Mouse (Mus musculus) embryonic fibroblast, embryonic 13.5 days (primary cell): Measurements from ENCODE around the gene Zfp658.

Experiments used
- CTCF ChIP-seq: IDR thresholded peaks from 2 replicates; pipeline ENCODE4 v1.5.1; 2011; ENCODE audit warnings: mild to moderate bottlenecking, control low read depth, low read length, moderate library complexity, borderline replicate concordance; ENCODE audit not compliant: insufficient read depth
- POLR2A ChIP-seq: IDR thresholded peaks from 2 replicates; pipeline ENCODE4 v1.6.1; 2011; ENCODE audit warnings: low read depth, mild to moderate bottlenecking, control low read depth, low read length, moderate library complexity

- TF ChIP-seq POLR2A, result peak; percentile 43; the same call in 1 of the 2 replicates
- no peak for TF ChIP-seq CTCF
Observed at GRCm38 (mm10) chr7:43562651-43563070, 605 bp downstream of the Zfp658 start.
